Mouse (Mus musculus) cerebellum, adult 2 months (tissue): ENCODE measurements around the gene Mical3.

Source experiments
- CTCF ChIP-seq: fragments of 200-500 bp; IDR thresholded peaks from 2 replicates; pipeline ENCODE4 v1.5.1; 2011; ENCODE audit warnings: low read depth, mild to moderate bottlenecking, control low read depth, low read length, moderate library complexity, borderline replicate concordance; ENCODE audit not compliant: insufficient read depth
- POLR2A ChIP-seq: fragments of 200-500 bp; IDR thresholded peaks from 2 replicates; pipeline ENCODE4 v1.6.1; 2011; ENCODE audit warnings: low read length, control low read depth, borderline replicate concordance; ENCODE audit not compliant: insufficient read depth

GRCm38 (mm10) chr6:121045345-121046080, 85.3 kb downstream of the Mical3 start:
- TF ChIP-seq CTCF (no peak), POLR2A (no peak)
